Mouse (Mus musculus) myocyte (in vitro differentiated cells): ENCODE data around the gene Hid1.

Source experiments
- E2F4 ChIP-seq: IDR thresholded peaks from one replicate; pipeline ENCODE4 v1.6.1; 2011; ENCODE audit warnings: mild to moderate bottlenecking, control low read depth, moderate library complexity; ENCODE audit not compliant: insufficient read depth
- MAX ChIP-seq: IDR thresholded peaks from one replicate; pipeline ENCODE4 v1.6.1; 2011; ENCODE audit warnings: low read depth, mild to moderate bottlenecking, control low read depth
- MYOD1 ChIP-seq, 3 experiments: IDR thresholded peaks; one replicate each; pipeline ENCODE4 v1.6.1; 2011; ENCODE audit warnings: control low read depth in 2 of 3, low read depth in 2 of 3, mild to moderate bottlenecking in 2 of 3, moderate library complexity in 1 of 3; ENCODE audit not compliant: insufficient read length in 2 of 3, control insufficient read depth in 1 of 3
- MYOG ChIP-seq, 3 experiments: IDR thresholded peaks; one replicate each; pipeline ENCODE4 v1.6.1; 2011; ENCODE audit warnings: control low read depth in 2 of 3, low read depth in 2 of 3, mild to moderate bottlenecking in 2 of 3; ENCODE audit not compliant: insufficient read length in 2 of 3, control insufficient read depth in 1 of 3, insufficient read depth in 1 of 3
- POLR2A ChIP-seq: IDR thresholded peaks from one replicate; pipeline ENCODE4 v1.6.1; 2011; ENCODE audit warnings: low read depth, mild to moderate bottlenecking, control low read depth, moderate library complexity; ENCODE audit not compliant: insufficient read length
- POLR2AphosphoS2 ChIP-seq: IDR thresholded peaks from one replicate; pipeline ENCODE4 v1.6.1; 2011; ENCODE audit warnings: low read depth, control low read depth; ENCODE audit not compliant: insufficient read length
- SRF ChIP-seq: IDR thresholded peaks from one replicate; pipeline ENCODE4 v1.6.1; 2011; ENCODE audit warnings: low read depth; ENCODE audit not compliant: control insufficient read depth, insufficient read length
- TCF3 ChIP-seq: IDR thresholded peaks from one replicate; pipeline ENCODE4 v1.6.1; 2011; ENCODE audit warnings: low read depth, control low read depth; ENCODE audit not compliant: insufficient read length
- USF1 ChIP-seq: IDR thresholded peaks from one replicate; pipeline ENCODE4 v1.6.1; 2011; ENCODE audit warnings: low read depth, mild to moderate bottlenecking, control low read depth, moderate library complexity

GRCm38 (mm10) chr11:115364136-115364535 lies 3.4 kb downstream of the Hid1 start:
- TF ChIP-seq POLR2A: no peak
- TF ChIP-seq SRF: no peak
- TF ChIP-seq MAX: no peak
- TF ChIP-seq USF1: no peak
- no peak for TF ChIP-seq POLR2AphosphoS2
- TF ChIP-seq E2F4: no peak
- no peak for TF ChIP-seq MYOG (IDR thresholded peaks at IDR 0.05; ENCODE audit: control insufficient read depth in 1 of 3, insufficient read depth in 1 of 3, insufficient read length in 2 of 3, low read depth in 2 of 3)
- TF ChIP-seq MYOD1 (IDR thresholded peaks at IDR 0.05; ENCODE audit: control insufficient read depth in 1 of 3, insufficient read length in 2 of 3, low read depth in 2 of 3): no peak
- no peak for TF ChIP-seq TCF3
